Mouse (Mus musculus): Measurements from ENCODE around the gene S100a4. TPM values are rescaled to one million over a fixed set of nuclear protein-coding genes. Genes with fewer than 3 reads are reported as not detected.

S100a4 gene
- polyA plus RNA-seq, 1 experiment from 2014 or later: 4.0 TPM

GRCm38 (mm10) chr3:90600458-90601195 lies 2.9 kb upstream of the S100a4 start:
- Histone ChIP-seq H3K27me3 (ENCODE audit: insufficient read depth, low read length) (no peaks in the 10 kb centered on the region), H3K4me1 (ENCODE audit: insufficient read depth) (no peaks in the 10 kb centered on the region), H3K4me2 (ENCODE audit: low read depth, low read length) (no peak overlapping the region), H3K27ac (ENCODE audit: low read depth) (no peak overlapping the region), H3K36me3 (replicated peaks; ENCODE audit: insufficient read depth, low read length) (no peaks in the 10 kb centered on the region), H3K9me3 (ENCODE audit: low read length) (no peaks in the 10 kb centered on the region), H3K4me3 (ENCODE audit: low read depth, low read length) (no peak overlapping the region), H3K9ac (replicated peaks) (no peak overlapping the region)
- DNase-seq (no peak), ATAC-seq (no peak)
- 71% methylated on average over 8 of the region's 8 CpGs for WGBS (ENCODE audit: insufficient replicate concordance)
- TF ChIP-seq EP300 (IDR thresholded peaks at IDR 0.05; ENCODE audit: low read depth) (no peak), CTCF (IDR thresholded peaks at IDR 0.05; ENCODE audit: low read depth) (no peak)

GRCm38 (mm10) chr3:90601486-90602110 lies 2.0 kb upstream of the S100a4 start, which contains the start of gene Gm42674:
Gm42674 (plus strand) TSS chr3:90601904.
- Histone ChIP-seq H3K9ac (replicated peaks) (no peak within 1 kb of the TSS), H3K4me1 (ENCODE audit: insufficient read depth) (no peaks in the 10 kb centered on the region), H3K27me3 (ENCODE audit: insufficient read depth, low read length) (no peaks in the 10 kb centered on the region), H3K9me3 (ENCODE audit: low read length) (no peaks in the 10 kb centered on the region), H3K4me2 (ENCODE audit: low read depth, low read length) (no peak within 1 kb of the TSS), H3K36me3 (replicated peaks; ENCODE audit: insufficient read depth, low read length) (no peaks in the 10 kb centered on the region), H3K4me3 (ENCODE audit: low read depth, low read length) (no peak within 1 kb of the TSS), H3K27ac (ENCODE audit: low read depth) (no peak within 1 kb of the TSS)
- 77% methylated on average over 11 of the region's 11 CpGs for WGBS (ENCODE audit: insufficient replicate concordance)
- DNase-seq: no peak
- TF ChIP-seq CTCF (IDR thresholded peaks at IDR 0.05; ENCODE audit: low read depth): no peak
- TF ChIP-seq EP300 (IDR thresholded peaks at IDR 0.05; ENCODE audit: low read depth): no peak
- no peak for ATAC-seq

GRCm38 (mm10) chr3:90604416-90604815 lies 845 bp downstream of the S100a4 start:
- no peak overlapping the region for H3K4me3 ChIP-seq (ENCODE audit: low read depth, low read length)
- DNase-seq (no peak), ATAC-seq (no peak)
- H3K4me1 ChIP-seq (ENCODE audit: insufficient read depth): no peaks in the 10 kb centered on the region
- WGBS (ENCODE audit: insufficient replicate concordance): 84% methylated on average over 4 of the region's 4 CpGs
- no peak overlapping the region for H3K9ac ChIP-seq (replicated peaks)
- H3K36me3 ChIP-seq (replicated peaks; ENCODE audit: insufficient read depth, low read length): no peaks in the 10 kb centered on the region
- H3K9me3 ChIP-seq (ENCODE audit: low read length): no peaks in the 10 kb centered on the region
- TF ChIP-seq CTCF (IDR thresholded peaks at IDR 0.05; ENCODE audit: low read depth) (no peak), EP300 (IDR thresholded peaks at IDR 0.05; ENCODE audit: low read depth) (no peak)
- no peak overlapping the region for H3K4me2 ChIP-seq (ENCODE audit: low read depth, low read length)
- H3K27ac ChIP-seq (ENCODE audit: low read depth): no peak overlapping the region
- no peaks in the 10 kb centered on the region for H3K27me3 ChIP-seq (ENCODE audit: insufficient read depth, low read length)

GRCm38 (mm10) chr3:90605049-90605448 lies 1.5 kb downstream of the S100a4 start:
- Histone ChIP-seq H3K9me3 (ENCODE audit: low read length) (no peaks in the 10 kb centered on the region), H3K4me1 (ENCODE audit: insufficient read depth) (no peaks in the 10 kb centered on the region), H3K27me3 (ENCODE audit: insufficient read depth, low read length) (no peaks in the 10 kb centered on the region), H3K36me3 (replicated peaks; ENCODE audit: insufficient read depth, low read length) (no peaks in the 10 kb centered on the region), H3K27ac (ENCODE audit: low read depth) (no peak overlapping the region), H3K4me3 (ENCODE audit: low read depth, low read length) (no peak overlapping the region), H3K4me2 (ENCODE audit: low read depth, low read length) (no peak overlapping the region), H3K9ac (replicated peaks) (no peak overlapping the region)
- no peak for DNase-seq
- 35% methylated on average over 3 of the region's 3 CpGs for WGBS (ENCODE audit: insufficient replicate concordance)
- TF ChIP-seq EP300 (IDR thresholded peaks at IDR 0.05; ENCODE audit: low read depth): no peak
- no peak for TF ChIP-seq CTCF (IDR thresholded peaks at IDR 0.05; ENCODE audit: low read depth)
- ATAC-seq: no peak

DNA sequence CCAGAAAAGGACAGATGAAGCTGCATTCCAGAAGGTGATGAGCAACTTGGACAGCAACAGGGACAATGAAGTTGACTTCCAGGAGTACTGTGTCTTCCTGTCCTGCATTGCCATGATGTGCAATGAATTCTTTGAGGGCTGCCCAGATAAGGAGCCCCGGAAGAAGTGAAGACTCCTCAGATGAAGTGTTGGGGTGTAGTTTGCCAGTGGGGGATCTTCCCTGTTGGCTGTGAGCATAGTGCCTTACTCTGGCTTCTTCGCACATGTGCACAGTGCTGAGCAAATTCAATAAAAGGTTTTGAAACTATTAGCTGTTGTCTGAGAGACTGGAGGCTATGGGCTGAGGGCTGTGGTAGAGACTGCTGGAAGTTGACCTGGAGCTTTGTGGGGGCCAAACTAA lies 2.2 kb downstream of the S100a4 start:
- DNase-seq (no peak), ATAC-seq (no peak)
- 68% methylated on average over 2 of the region's 2 CpGs for WGBS (ENCODE audit: insufficient replicate concordance)
- TF ChIP-seq EP300 (IDR thresholded peaks at IDR 0.05; ENCODE audit: low read depth) (no peak), CTCF (IDR thresholded peaks at IDR 0.05; ENCODE audit: low read depth) (no peak)
- Histone ChIP-seq H3K9me3 (ENCODE audit: low read length) (no peaks in the 10 kb centered on the region), H3K9ac (replicated peaks) (no peak overlapping the region), H3K4me3 (ENCODE audit: low read depth, low read length) (no peak overlapping the region), H3K4me1 (ENCODE audit: insufficient read depth) (no peaks in the 10 kb centered on the region), H3K4me2 (ENCODE audit: low read depth, low read length) (no peak overlapping the region), H3K36me3 (replicated peaks; ENCODE audit: insufficient read depth, low read length) (no peaks in the 10 kb centered on the region), H3K27ac (ENCODE audit: low read depth) (no peak overlapping the region), H3K27me3 (ENCODE audit: insufficient read depth, low read length) (no peaks in the 10 kb centered on the region)

DNA sequence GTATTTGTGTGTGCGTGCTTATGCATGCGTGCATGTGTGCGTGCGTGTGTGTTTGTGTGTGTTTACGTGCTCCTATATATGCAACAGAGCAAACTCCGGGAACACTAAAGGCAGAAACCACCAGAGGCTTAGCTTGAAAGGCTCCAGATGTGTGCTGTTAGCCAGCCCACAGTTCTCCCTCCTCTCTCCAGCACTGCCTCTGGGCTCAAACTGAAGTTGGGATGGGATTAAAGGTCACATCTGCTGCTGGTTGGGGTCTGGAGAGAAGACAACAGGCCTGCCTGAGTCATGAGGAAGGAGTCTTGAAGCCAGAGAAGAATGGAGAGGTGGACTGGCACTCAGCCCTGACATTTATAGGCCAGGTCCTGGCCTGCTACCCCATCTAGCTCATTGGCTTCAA lies 2.6 kb downstream of the S100a4 start:
- H3K4me3 ChIP-seq (ENCODE audit: low read depth, low read length): no peak overlapping the region
- H3K9ac ChIP-seq (replicated peaks): no peak overlapping the region
- H3K36me3 ChIP-seq (replicated peaks; ENCODE audit: insufficient read depth, low read length): no peaks in the 10 kb centered on the region
- no peaks in the 10 kb centered on the region for H3K27me3 ChIP-seq (ENCODE audit: insufficient read depth, low read length)
- DNase-seq (no peak), ATAC-seq (no peak)
- no peaks in the 10 kb centered on the region for H3K9me3 ChIP-seq (ENCODE audit: low read length)
- H3K4me1 ChIP-seq (ENCODE audit: insufficient read depth): no peaks in the 10 kb centered on the region
- no peak overlapping the region for H3K4me2 ChIP-seq (ENCODE audit: low read depth, low read length)
- TF ChIP-seq EP300 (IDR thresholded peaks at IDR 0.05; ENCODE audit: low read depth) (no peak), CTCF (IDR thresholded peaks at IDR 0.05; ENCODE audit: low read depth) (no peak)
- WGBS (ENCODE audit: insufficient replicate concordance): 79% methylated on average over 6 of the region's 6 CpGs
- no peak overlapping the region for H3K27ac ChIP-seq (ENCODE audit: low read depth)

All from liver, postnatal 0 days (tissue).